Mouse (Mus musculus) liver, adult 2 months (tissue): ENCODE results near the gene Foxred2. TPM values are rescaled to one million over a fixed set of nuclear protein-coding genes. Genes with fewer than 3 reads are reported as not detected.

Experiments
- DNase-seq: peaks from one replicate; pipeline ENCODE4 v3.0.0-alpha.2; 2011; ENCODE audit warnings: low read depth, low spot score; ENCODE audit errors: extremely low read depth
- H3K27ac ChIP-seq: fragments of 200-500 bp; replicated peaks from 2 replicates; pipeline ENCODE4 v1.5.1; 2012; ENCODE audit warnings: low read depth, mild to moderate bottlenecking, control low read depth, inconsistent platforms, low read length; ENCODE audit not compliant: insufficient read depth
- H3K27me3 ChIP-seq: fragments of 200-500 bp; 2 replicates; pipeline ENCODE4 v1.6.1; 2012; ENCODE audit warnings: mild to moderate bottlenecking, moderate library complexity, low read length, inconsistent platforms; ENCODE audit not compliant: control insufficient read depth, insufficient read depth
- H3K36me3 ChIP-seq: fragments of 200-500 bp; 2 replicates; pipeline ENCODE4 v1.6.1; 2012; ENCODE audit warnings: low read length, inconsistent platforms; ENCODE audit not compliant: control insufficient read depth, insufficient read depth
- H3K4me1 ChIP-seq: fragments of 200-500 bp; 2 replicates; pipeline ENCODE4 v1.6.1; 2011; ENCODE audit warnings: low read length; ENCODE audit not compliant: control insufficient read depth, insufficient read depth
- H3K4me3 ChIP-seq: fragments of 200-500 bp; 2 replicates; pipeline ENCODE4 v1.5.1; 2011; ENCODE audit warnings: low read depth, mild to moderate bottlenecking, control low read depth, low read length, moderate library complexity; ENCODE audit not compliant: insufficient read depth
- H3K79me2 ChIP-seq: fragments of 200-500 bp; 2 replicates; pipeline ENCODE4 v1.6.1; 2012; ENCODE audit warnings: inconsistent platforms, mild to moderate bottlenecking, low read length, moderate library complexity; ENCODE audit not compliant: control insufficient read depth, insufficient read depth
- H3K9ac ChIP-seq: fragments of 200-500 bp; 2 replicates; pipeline ENCODE4 v1.6.1; 2012; ENCODE audit warnings: low read depth, mild to moderate bottlenecking, control low read depth, inconsistent platforms, low read length
- CTCF ChIP-seq: fragments of 200-500 bp; IDR thresholded peaks from 2 replicates; pipeline ENCODE4 v1.5.1; 2011; ENCODE audit warnings: low read depth, low read length, control low read depth
- POLR2A ChIP-seq: fragments of 200-500 bp; IDR thresholded peaks from 2 replicates; pipeline ENCODE4 v1.6.1; 2011; ENCODE audit warnings: low read length, control low read depth; ENCODE audit not compliant: insufficient read depth; ENCODE audit errors: extremely low read depth
- WGBS: fragments of 180-500 bp; shearing (Covaris S2); methylation state at CpG from one replicate; pipeline ENCODE4 v1.1.7; 2018; 5-methylcytosine and 5-hydroxymethylcytosine counted together
- polyA plus RNA-seq: library from polyadenylated mRNA; depleted of rRNA; stranded (reverse); fragments of >200 nt; gene quantifications from 2 replicates; pipeline ENCODE4 v1.2.3, GENCODE M21; 2012
- total RNA-seq: library from RNA; depleted of rRNA; stranded (reverse); fragments of >200 nt; gene quantifications from 2 replicates; pipeline ENCODE4 v1.2.3, GENCODE M21; 2014

Gene Foxred2
- total and polyA plus RNA-seq, 2 experiments: 0.18 TPM

DNA sequence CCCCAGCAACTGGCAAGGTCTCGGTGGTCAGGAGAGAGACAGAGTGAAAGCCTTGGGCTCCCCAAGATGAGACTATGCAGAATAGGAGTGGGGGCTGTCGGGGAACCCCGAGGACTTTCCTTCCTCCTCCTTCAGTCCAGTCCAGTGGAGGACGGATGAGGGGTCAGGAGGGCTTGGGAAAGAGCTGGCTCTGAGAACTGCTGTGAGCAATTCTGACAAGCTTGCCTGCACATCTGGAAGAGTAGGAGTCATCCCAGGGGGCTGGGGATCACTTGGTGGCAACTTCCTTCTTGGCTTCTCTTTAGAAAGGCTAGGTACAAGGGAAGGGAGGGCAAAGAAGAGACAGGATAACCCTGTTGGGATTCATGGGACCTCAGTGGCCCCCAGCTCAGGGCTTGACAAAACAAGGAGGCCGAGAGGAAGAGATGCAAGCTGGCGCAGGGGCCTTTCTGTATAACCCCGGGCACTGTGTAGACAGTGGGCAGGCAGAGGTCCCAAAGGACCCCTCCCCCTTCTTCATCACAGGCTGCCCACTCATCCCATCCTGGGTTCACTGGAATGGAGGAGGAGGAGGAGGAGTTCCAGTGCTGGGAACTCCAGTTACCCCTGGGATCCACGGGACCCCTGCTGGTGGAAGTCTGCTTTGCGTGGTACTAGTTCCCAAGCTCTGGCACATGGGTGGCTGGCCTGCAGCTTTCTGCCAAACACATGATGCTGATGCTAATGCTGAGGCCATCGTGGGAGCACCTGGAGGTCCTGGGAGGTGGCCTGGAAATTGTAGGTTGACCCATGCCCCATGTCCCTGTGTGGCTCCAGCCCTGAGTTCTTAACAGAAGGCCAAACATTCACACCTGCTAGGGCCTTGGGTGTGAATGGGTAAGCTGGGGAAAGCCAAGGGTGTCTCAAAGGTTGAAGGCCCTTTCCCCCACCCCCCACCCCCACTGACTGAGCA, 35.7 kb downstream of the Foxred2 start:
- 61% methylated on average over 10 of the region's 10 CpGs for WGBS
- H3K27me3 ChIP-seq: no peaks in the 10 kb centered on the region
- peak overlapping the region; percentile 15; the same call in 1 of the 2 replicates for H3K27ac ChIP-seq

DNA sequence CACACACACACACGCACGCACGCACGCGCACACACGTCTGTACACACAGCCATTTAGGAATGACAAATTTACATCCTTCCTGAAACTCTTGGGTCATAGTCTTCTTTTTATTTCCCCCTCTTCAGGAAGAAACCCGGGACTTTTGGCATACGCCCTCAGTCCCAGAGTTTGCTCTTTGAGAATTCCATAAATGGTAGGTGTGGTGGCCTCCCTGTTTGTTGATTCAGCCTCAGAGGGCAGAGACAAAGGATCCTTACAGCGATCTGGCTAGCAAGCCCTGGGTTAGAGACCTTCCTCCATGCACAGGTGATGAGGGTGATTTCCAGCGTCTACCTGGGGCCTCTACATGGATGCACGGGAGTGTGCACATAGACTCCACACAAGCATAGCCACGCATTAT, 37.1 kb downstream of the Foxred2 start:
- H3K36me3 ChIP-seq: peaks cover 15% of the 10 kb centered on the region; the same call in 1 of the 2 replicates
- H3K27ac ChIP-seq: no peak overlapping the region; the same call in 1 of the 2 replicates
- no peak overlapping the region for H3K9ac ChIP-seq
- H3K4me3 ChIP-seq: no peak overlapping the region
- H3K27me3 ChIP-seq: no peaks in the 10 kb centered on the region
- peaks cover 19% of the 10 kb centered on the region; the same call in 1 of the 2 replicates for H3K79me2 ChIP-seq
- H3K4me1 ChIP-seq: peaks cover 25% of the 10 kb centered on the region
- TF ChIP-seq POLR2A (no peak), CTCF (no peak)
- DNase-seq: no peak
- 71% methylated on average over 12 of the region's 12 CpGs for WGBS

More for the DNA sequence above, 35.7 kb downstream of the Foxred2 start:
- TF ChIP-seq CTCF (peak; percentile 21), POLR2A (no peak)
- peaks cover 15% of the 10 kb centered on the region; the same call in 1 of the 2 replicates for H3K36me3 ChIP-seq
- DNase-seq: no peak
- H3K79me2 ChIP-seq: peaks cover 19% of the 10 kb centered on the region; the same call in 1 of the 2 replicates
- no peak overlapping the region for H3K9ac ChIP-seq
- no peak overlapping the region for H3K4me3 ChIP-seq
- peaks cover 32% of the 10 kb centered on the region for H3K4me1 ChIP-seq

- peak; percentile 70 for DNase-seq
- Histone ChIP-seq H3K4me1 (peaks cover 16% of the 10 kb centered on the region), H3K9ac (no peak overlapping the region), H3K79me2 (peaks cover 16% of the 10 kb centered on the region; the same call in 1 of the 2 replicates), H3K4me3 (no peak overlapping the region), H3K36me3 (peaks cover 14% of the 10 kb centered on the region; the same call in 1 of the 2 replicates), H3K27me3 (no peaks in the 10 kb centered on the region), H3K27ac (no peak overlapping the region)
- 38% methylated on average over 8 of the region's 8 CpGs for WGBS
- TF ChIP-seq POLR2A (no peak), CTCF (peak; percentile 92)
These were observed 39.5 kb downstream of the Foxred2 start for GRCm38 (mm10) chr15:77916851-77917544.

- Histone ChIP-seq H3K36me3 (peaks cover 10% of the 10 kb centered on the region; the same call in 1 of the 2 replicates), H3K79me2 (peaks cover 4% of the 10 kb centered on the region; the same call in 1 of the 2 replicates), H3K27ac (no peak overlapping the region), H3K27me3 (no peaks in the 10 kb centered on the region), H3K4me3 (no peak overlapping the region), H3K9ac (no peak overlapping the region), H3K4me1 (peaks cover 16% of the 10 kb centered on the region)
- WGBS: 94% methylated on average over 4 of the region's 4 CpGs
- TF ChIP-seq CTCF: no peak
- no peak for TF ChIP-seq POLR2A
- DNase-seq: no peak
These were observed 41.2 kb downstream of the Foxred2 start for GRCm38 (mm10) chr15:77915287-77915686.

DNA sequence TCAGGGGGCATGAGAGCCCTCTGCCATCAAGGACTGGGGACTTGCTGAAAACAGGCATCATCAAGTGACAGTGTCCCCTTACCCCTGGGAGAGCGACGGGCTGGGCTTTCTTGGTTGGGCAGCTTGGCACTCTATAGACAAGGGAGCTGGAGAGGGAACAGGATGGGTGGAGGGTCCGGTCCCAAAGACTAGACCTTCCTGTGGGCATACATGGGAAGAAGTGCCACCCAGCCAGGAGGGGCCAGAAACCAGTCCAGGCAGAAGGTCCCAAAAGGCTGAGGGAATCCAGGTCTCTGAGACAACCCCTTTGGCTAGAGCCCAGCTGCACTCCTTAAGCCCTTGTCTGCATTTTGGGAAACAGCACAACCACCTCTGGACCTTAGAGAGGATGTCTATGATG, 42.0 kb downstream of the Foxred2 start:
- Histone ChIP-seq H3K36me3 (peaks cover 10% of the 10 kb centered on the region; the same call in 1 of the 2 replicates), H3K4me1 (peaks cover 16% of the 10 kb centered on the region), H3K79me2 (peaks cover under 1% of the 10 kb centered on the region; the same call in 1 of the 2 replicates), H3K4me3 (no peak overlapping the region), H3K9ac (no peak overlapping the region), H3K27ac (no peak overlapping the region), H3K27me3 (no peaks in the 10 kb centered on the region)
- TF ChIP-seq POLR2A (no peak), CTCF (no peak)
- 100% methylated on average over 3 of the region's 3 CpGs for WGBS
- no peak for DNase-seq
